Mouse (Mus musculus) thymus, postnatal 14 days (tissue): ENCODE results near the gene Otud1.

Experiments
- DNase-seq: peaks from one replicate; pipeline ENCODE4 v3.0.0; 2021

The Otud1 gene

GRCm38 (mm10) chr2:19682997-19683396 lies 25.4 kb downstream of the Otud1 start:
- DNase-seq = peak; percentile 71

- no peak for DNase-seq
Measured at GRCm38 (mm10) chr2:19685489-19686147, 28.1 kb downstream of the Otud1 start.

GRCm38 (mm10) chr2:19690094-19690493 lies 32.5 kb downstream of the Otud1 start:
- DNase-seq = no peak

GRCm38 (mm10) chr2:19699573-19700295 lies 42.2 kb downstream of the Otud1 start:
- no peak for DNase-seq

GRCm38 (mm10) chr2:19701386-19701785 lies 43.8 kb downstream of the Otud1 start:
- no peak for DNase-seq

- DNase-seq = peak; percentile 1
Measured at GRCm38 (mm10) chr2:19703020-19703613, 45.6 kb downstream of the Otud1 start.

- DNase-seq = peak; percentile 0
Measured at GRCm38 (mm10) chr2:19703670-19704069, 46.1 kb downstream of the Otud1 start.

GRCm38 (mm10) chr2:19704272-19704671 lies 46.7 kb downstream of the Otud1 start:
- no peak for DNase-seq

- DNase-seq = no peak
Measured at GRCm38 (mm10) chr2:19706886-19707285, 49.3 kb downstream of the Otud1 start.
